Mouse (Mus musculus) lung, postnatal 10 days (tissue): ENCODE results near the gene Dyrk3.
A peak's percentile ranks its signal among the peaks of the same experiment; 100 is the strongest.

Experiments
- DNase-seq: peaks from one replicate; pipeline ENCODE4 v3.0.0; 2021

Dyrk3 gene

DNA sequence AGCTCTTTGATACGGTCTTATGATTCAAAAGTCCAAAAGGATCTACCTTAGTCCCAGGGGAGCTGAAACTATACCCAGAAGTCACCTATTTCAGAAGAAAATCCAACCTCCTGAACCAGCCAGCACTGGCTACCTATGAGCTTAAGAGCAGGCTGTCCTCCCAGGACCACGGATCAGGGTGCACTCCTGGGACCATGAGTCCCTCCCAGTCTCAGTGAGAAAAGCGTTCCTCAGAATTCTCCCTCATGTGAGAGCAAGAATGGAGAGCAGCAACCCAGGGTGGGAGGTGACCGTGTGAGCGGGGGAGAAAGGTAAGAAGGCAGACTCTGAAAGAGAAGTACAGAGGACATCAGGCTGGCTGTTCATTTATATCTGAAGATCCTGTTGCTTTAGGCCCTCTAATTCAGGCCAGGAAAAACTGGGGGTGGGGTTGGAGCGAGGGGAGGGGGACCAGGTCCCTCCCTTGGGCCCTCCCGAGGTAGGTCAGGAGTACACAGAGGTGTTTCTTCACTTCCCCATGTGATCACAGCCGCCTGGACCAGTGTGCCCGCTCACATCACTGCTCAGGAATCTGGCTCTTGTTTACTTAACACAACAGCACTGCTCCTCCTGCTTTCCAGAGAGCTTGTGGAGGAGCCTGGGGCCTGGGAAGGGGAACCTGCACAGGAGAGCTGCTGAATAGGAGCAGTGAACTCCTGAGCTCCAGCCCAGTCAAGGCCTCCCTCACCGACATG is 30.4 kb downstream of the Dyrk3 start:
- peak; percentile 71 for DNase-seq

DNA sequence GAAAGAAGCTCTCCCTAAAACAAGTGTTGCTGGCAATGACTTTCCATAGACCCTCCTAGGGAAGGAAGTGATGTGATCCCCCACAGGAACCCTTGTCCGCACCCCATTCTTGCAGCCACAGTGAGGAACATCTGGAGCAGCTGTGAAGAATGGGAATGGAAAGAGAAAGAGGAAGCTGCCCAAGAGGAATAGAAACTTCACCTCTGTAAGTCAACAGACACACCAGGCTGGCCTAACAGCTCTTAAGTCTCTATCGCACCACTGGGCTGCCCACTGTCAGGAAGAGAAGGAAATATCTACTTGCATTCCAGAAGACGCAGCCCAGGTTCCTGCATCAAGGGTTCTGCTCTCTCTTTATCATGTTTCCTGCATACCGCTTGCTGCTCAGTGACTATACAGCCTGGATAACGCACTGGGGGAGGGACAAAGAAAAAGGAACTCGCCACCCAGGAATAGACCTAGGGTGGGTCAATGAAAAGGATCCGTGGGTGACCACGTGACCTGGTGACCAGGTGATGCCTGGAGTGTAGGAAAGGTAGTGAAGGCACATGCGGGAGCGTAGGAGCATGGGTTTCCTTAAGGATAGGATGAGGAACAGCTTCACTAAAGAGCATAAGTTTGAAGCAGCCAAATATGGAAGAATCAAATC is 34.2 kb downstream of the Dyrk3 start:
- no peak for DNase-seq

- DNase-seq: no peak
These were observed 37.3 kb downstream of the Dyrk3 start for GRCm38 (mm10) chr1:131100808-131101207.

DNA sequence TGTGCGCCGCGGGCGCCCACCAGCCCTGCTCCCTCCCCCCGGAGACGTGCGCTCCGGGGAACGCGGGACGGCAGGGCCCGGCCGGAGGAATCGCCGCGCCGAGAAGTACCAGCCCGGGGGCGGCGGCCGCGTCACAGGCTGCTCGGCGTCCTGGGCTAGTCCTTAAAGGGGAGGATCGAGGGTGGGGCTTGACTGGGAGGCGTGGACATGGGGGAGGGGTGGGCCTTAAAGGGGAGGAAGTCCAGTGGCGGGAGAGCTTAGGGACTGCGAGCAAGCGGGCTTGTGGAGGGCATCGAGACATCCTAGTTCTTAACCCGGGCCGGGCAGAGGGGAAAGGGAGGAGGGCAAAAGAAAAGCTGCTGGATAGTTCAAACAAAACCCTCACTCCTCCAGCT is 40.4 kb downstream of the Dyrk3 start, which contains the start of gene Mapkapk2:
Gene Mapkapk2, minus strand, starts transcription at position 127 of the 395 bp plus-strand sequence.
- peak; percentile 96 for DNase-seq

DNA sequence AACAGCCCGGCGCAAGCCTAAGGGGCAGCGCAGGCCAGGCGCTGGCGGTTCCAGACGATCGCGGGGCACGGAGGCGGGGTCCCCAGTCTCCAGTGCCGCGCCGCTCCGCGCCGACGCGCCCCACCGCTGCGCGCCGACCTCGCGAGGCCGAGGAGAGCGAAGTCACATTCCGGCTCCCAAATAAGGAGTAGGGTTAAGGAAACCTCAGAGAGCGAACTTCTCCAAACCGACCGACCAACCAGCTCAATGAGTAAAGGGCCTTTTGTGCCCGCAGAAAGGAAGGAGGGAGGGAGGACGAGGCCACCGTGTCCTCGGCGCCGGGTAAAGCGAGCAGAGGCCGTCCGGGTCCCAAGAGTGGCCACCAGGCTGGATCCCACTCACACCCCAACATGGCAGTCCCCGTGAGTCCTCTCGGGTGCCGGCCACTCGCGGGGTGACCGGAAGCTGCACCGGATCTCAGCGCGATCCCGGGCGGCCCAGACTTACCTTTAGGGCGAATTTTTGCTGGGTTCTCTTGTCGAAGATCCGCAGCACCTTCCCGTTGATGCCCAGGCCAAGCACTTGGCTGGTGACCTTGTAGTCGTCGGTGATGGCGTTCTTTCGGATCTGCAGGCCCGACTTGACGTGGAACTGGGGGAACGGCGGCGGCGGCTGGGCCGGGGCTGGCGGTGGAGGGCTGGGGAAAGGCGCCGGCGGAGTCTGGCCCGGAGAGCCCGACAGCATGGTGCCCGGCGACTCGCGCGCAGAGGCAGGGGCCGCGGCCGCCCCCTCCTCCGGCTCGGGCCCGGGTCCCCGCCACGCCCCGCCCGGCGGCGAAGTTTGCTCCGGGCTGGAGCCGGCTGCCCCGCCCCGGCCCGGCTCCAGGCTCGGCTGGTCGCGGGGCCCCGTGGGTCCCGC is 41.1 kb downstream of the Dyrk3 start:
- peak; percentile 85 for DNase-seq

- DNase-seq: no peak
These were observed 41.9 kb downstream of the Dyrk3 start for GRCm38 (mm10) chr1:131096132-131096695.

DNA sequence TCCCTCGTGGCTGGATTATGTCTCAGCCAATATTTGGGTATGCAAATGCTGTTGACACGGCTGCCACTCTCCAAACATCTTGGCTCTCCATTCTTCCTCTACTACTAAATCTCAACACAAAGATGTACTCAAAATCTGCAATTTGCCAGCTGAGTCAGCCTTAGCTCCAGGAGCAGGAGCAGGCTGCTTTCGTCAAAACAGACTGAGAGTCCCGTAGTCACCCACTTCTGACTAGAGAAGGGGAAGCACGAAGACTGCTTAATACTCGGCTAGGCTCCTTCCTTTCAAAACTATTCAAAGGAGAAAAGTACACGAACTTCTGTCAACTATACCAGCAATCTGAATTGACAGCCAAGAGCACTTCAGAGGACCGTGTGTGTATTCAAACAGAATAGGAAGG is 42.6 kb downstream of the Dyrk3 start:
- peak; percentile 42 for DNase-seq

DNA sequence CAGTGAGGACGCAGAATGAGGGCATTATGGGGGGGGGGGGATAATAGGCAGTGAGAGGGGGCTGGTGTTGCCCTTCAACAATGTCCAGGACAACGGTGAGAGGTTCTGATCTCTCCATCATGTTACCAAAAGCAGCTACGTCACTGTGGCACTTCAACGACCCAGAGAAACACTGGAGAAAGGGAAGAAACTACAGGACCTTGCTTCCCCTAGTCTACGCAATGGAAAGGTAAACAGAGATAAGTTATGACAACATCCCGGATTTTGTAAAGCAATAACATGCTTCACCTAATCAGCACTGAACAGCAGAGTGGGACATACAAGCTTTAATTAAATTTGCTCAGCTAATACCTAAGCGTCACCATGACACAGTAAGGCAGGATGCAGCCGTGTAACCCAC is 44.3 kb downstream of the Dyrk3 start:
- DNase-seq: no peak

DNA sequence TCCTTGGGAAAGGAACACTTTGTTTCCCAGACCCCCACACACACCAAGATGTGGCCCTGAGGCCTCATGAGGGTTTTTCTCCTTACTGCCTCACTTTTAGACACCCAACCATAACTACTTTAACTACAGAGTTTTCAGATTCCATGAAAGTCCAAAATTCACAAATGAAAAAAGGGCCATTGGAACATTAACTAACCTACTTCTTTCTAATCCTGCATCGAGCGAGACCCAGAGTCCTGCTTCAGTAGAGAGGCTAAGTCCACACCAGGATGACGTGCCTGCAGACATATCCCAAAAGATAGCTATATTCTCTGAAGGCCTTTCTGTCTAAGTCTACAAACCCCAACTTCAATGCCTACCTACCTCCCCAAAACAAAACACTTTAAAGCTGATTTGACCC is 45.3 kb downstream of the Dyrk3 start:
- DNase-seq: no peak

- DNase-seq: no peak
These were observed 46.0 kb downstream of the Dyrk3 start for GRCm38 (mm10) chr1:131092173-131092572.

DNA sequence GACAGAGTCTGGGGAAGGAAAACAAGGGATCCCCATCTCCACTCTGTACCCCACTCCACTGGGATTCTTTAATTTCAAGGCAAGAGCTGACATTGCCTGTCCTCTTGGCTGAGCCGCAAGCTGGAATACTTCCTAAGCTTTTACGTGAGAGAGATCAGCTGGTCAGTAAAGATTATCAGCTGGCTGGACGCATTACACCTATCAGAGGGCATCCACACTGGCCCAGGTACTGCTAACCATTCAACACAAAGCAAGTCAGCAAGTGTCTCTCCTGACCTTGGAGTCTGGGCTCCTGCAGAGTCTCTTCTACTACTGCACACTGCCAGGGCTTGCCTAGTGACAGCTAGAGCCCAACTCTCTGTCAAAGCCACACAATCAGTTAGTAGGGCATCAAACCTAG is 46.7 kb downstream of the Dyrk3 start:
- no peak for DNase-seq

DNA sequence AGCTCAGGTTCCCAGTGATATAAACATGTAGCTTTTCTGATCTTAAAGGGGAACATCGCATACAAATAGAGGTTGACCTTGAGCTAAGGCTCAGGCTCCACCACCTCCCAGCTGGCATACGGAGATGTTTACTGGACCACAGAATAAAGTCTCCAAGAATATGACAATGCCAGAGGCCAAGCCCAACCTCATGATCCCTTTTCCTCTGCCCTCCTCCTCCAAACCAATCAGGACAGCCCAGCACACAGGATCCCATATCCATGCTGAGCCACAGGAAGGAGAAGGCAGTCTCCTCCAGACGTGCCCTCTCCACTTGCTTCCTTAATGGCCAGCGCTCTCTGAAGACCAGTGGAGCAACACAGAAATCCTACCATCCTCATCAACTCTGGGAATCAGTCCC is 47.3 kb downstream of the Dyrk3 start:
- no peak for DNase-seq

GRCm38 (mm10) chr1:131090261-131090660 is 47.9 kb downstream of the Dyrk3 start:
- no peak for DNase-seq

DNA sequence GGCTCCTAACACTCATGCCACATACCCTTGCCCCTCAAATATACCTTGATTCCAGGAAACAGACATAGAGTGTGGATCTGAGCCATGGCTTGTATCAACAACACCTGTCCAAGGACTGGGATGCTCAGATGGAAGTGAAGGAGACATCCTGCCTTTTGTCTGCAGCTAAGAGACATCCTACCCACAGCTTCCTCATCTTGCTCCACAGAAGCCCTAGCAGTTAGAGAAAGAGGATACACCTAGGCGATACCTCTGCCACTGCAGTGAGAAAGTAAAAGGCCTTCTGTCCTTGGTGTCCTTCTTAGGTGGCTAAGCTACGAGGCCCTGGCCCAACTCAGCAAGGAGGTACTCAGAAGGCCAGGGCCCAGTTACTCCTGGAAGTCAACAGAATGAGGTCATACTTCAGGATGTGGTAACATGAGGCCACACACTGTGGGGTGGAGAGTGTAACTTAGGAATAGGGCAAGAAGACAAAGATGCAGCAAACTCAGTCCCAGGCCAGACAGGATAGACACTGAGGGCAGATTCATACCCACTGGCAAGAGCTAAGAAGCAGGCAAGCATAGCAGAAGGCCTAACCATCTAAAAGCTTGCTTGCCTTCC is 48.5 kb downstream of the Dyrk3 start:
- no peak for DNase-seq

- DNase-seq: no peak
These were observed 49.6 kb downstream of the Dyrk3 start for GRCm38 (mm10) chr1:131088547-131088946.

DNA sequence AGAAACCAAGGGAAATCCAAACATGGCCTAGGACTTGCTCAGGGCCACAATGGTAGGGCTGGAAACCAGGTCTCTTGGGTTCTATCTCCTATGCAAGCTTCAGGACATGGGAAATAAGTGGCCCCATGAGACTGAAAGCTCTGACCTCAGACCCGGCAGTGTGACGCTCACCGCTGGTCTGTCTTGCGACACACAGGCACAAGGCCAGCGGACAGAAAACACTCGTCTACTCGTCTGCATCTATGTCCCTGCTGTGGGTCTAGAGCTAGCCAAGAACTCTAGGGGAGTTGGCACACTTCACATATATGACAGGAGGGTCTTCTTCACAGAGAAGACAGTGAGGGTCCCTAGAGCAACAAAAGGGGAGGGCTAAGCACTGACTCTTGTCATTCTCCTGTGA is 51.2 kb downstream of the Dyrk3 start:
- peak; percentile 66 for DNase-seq

- DNase-seq: no peak
These were observed 52.0 kb downstream of the Dyrk3 start for GRCm38 (mm10) chr1:131085957-131086739.

- DNase-seq: no peak
These were observed 52.9 kb downstream of the Dyrk3 start for GRCm38 (mm10) chr1:131085272-131085671.

DNA sequence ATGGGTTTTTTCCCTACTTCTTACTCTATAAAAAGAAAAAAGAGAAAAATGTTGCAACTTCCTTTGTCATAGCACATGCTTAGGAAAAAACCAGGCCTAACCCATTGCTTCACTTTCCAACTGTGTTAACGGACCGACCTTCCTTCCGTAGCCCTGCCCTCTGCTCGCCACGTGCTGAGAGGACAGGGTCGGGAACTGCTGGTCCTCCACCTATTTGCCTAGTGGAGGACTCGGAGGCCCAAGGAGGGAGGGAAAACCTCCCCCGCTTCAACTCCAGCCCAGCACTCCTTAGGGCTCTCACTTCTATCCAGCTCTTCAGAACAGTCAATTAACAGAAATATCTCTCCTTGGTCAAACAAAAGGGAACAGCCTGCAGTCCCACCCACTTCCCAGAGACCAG is 53.9 kb downstream of the Dyrk3 start:
- DNase-seq: peak; percentile 68

DNA sequence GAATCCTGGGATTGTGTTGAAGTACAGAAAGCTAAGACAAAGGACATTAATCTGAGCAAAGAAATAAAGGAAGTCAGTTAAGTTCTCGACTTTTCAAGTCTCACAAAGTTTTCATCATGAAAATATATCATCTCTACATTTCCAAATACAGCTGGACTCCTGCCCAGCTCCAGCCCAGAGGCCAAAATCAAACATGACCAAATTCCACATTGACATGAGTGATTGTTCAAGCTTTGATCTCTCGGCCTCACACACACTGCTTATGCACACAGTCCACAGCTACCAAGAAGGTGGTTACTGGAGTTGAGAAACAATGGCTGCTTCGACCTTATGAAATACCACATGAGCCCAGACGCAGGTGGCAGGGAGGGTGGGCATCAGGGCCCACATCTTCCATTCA is 54.5 kb downstream of the Dyrk3 start:
- peak; percentile 64 for DNase-seq

- DNase-seq: no peak
These were observed 55.0 kb downstream of the Dyrk3 start for GRCm38 (mm10) chr1:131083122-131083521.

GRCm38 (mm10) chr1:131080686-131081085 is 57.5 kb downstream of the Dyrk3 start:
- DNase-seq: no peak
